Mouse (Mus musculus) layer of hippocampus, adult 2 months (tissue): ENCODE data around the gene Aifm1. TPM values are rescaled to one million over a fixed set of nuclear protein-coding genes. Genes with fewer than 3 reads are reported as not detected.
"Not testable (repeated sequence)": the region's sequence is repeated elsewhere in the genome, so short reads cannot be mapped to it uniquely, and the experiment has no call there.

Source experiments
- DNase-seq, 2 experiments: peaks; one replicate each; pipeline ENCODE4 v3.0.0; 2022; ENCODE audit warnings: low spot score in 2 of 2
- H3K27ac ChIP-seq: fragments of 200-600 bp; 2 replicates; pipeline ENCODE4 v1.8.1; 2022
- H3K4me3 ChIP-seq: fragments of 200-600 bp; 2 replicates; pipeline ENCODE4 v1.8.1; 2022; ENCODE audit warnings: mild to moderate bottlenecking
- CTCF ChIP-seq: fragments of 200-600 bp; conservative IDR thresholded peaks from 2 replicates; pipeline ENCODE4 v1.8.1; 2022; ENCODE audit warnings: antibody characterized with exemption, mild to moderate bottlenecking, moderate library complexity
- total RNA-seq, 2 experiments: library from RNA; stranded (reverse); gene quantifications; 2 replicates each; pipeline ENCODE4 v1.2.3; 2021

Gene Aifm1
- total RNA-seq, 2 experiments from 2014 or later: 27.8 to 29.0 TPM

DNA sequence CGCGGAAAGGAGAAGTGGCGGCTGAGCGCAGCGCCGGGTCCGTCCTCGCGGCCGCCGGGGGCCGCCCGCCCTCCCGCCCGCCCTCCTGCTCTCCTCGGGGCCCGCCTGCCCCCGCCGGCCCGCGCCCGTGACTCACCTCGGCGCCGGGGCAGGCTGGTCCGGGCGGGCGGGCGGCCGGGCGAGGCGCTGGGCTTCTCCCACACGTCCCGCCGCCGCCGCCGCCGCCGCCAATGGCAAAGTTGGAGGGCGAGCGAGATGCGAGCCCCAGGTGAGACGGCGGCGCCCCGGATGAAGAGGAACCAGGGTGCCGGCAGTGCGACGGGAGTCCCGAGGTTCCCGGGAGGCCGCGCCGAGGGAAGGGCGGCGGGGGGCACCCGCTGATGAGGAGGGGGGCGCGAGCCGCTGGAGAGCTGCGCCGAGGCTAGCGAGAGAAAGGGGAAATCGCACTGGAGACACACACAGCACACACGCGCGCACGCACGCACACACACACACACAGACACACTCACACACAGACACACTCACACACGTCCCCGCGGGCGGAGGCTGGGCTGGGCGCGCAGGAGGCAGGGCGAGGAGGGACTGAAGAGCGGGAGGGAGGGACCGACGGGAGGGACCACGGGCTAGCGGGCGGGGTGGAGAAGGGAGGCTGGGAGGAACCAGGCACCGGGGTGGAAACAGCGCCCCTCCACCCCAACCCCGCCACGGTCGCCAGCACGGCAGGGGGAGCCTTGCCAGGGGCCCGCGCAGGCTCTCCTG lies 59.4 kb downstream of the Aifm1 start:
- no peak for DNase-seq
- peak overlapping the region; percentile 35; the same call in 1 of the 2 replicates for H3K4me3 ChIP-seq

DNA sequence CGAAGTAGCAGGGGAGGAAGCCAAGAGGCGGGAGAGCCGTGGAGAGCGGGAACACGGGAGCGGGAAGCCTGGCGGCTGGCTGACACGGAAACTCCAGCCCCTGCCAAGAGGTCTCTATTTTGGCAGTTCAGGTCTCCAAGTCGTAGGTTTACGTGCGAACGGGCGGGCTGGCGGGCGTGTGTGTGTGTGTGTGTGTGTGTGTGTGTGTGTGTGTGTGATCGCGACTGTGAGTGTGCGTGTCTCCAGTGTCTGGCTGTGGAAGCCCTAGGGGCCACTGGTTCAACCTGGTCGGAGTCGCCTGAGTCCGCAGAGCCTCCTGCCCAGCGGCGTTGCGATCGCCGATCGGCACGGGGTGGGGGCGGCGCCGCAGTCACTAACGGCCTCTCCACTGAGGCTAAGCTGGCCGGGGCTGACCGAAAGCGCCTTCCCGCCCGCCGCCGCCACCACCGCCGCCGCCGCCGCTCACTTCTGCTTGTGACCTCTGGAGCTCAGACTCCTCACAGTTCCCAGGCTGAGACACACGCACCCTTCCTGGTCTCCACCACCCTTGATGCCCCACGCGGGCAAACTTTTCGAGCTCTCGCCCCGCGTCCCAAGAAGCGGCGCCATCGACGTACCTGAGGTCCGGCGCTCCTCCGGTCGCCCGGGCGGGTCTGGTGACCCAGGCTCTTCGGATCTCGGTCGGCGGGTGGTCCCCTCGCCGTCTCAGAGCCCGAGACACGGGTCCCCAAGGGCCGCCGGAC lies 60.3 kb downstream of the Aifm1 start:
- Histone ChIP-seq H3K4me3 (peak overlapping the region; percentile 20), H3K27ac (no peak overlapping the region)
- TF ChIP-seq CTCF: no peak
- no peak for DNase-seq

More for the DNA sequence above, 59.4 kb downstream of the Aifm1 start:
- no peak for TF ChIP-seq CTCF
- H3K27ac ChIP-seq: no peak overlapping the region

DNA sequence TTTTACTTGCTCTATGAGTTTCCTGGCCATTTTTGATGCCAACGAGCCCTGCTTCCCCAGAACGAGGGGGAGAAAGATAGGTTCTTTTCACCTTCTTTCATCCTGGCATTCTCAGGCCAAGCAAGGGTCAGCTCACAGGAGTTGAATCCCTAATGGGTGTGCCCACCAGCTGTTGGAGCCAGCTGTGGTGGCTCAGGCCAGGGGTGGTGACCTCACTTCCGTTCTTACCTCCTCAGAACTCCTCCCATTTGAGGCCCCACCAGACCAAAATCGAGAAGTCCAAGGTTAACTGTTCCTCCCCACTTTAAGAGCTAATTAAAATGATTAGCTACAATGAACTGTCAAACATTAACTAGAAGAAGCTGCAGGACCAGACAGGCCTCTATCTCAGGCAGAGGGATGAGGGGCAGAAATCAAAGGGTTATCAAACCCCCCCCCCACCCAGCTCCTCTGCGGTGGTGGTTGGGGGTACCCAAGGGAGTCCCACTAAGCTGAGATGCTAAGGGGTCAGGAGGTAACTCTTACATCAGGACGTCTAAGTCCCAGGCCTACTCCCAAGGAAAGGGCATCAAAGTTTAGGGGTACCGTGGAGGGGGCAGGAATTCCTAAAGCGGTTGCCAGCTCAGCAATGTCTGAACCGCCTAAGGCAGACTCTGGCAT lies 61.0 kb downstream of the Aifm1 start:
- no peak overlapping the region for H3K27ac ChIP-seq
- no peak for TF ChIP-seq CTCF
- no peak overlapping the region for H3K4me3 ChIP-seq
- no peak for DNase-seq

DNA sequence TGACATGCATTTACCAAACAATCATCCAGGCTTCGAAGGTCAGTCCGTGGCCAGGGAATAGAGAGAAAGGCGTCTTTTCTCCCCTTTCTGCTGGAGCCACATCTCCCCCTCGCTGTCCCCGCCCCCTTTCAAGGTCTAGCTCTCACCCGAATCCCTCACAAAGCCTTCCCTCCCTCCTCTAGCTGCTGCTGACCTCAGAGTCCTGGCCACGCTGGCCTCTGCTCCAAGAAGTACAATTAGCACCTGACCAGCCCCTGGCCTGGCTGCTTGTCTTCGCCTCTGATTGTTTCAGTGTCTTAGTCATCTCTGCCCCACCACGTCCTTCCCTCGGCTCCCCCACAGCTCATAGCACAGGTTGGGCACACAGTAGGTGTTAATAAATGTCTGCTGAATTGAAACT lies 63.7 kb downstream of the Aifm1 start:
- DNase-seq: no peak
- no peak for TF ChIP-seq CTCF
- Histone ChIP-seq H3K27ac (no peak overlapping the region), H3K4me3 (no peak overlapping the region)

DNA sequence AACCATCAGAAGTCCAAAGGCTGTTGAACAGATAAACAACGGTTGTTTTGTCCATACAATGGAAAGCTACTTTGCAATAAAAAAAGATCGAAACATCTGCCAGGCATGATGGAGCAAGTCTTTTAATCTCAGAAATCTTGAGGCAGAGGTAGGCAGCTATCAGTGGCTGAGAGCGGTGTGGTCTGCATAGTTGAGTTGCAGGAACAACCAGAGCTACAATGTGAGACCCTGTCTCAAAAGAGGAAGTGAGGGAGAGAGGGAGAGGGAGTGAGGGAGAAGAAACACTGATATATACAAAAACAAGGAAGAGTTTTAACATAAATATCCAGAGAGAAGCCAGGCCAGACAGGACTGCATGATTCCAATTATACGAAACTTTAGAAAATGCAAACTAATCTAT lies 68.7 kb downstream of the Aifm1 start:
- Histone ChIP-seq H3K4me3 (no peak overlapping the region), H3K27ac (no peak overlapping the region)
- TF ChIP-seq CTCF: no peak

DNA sequence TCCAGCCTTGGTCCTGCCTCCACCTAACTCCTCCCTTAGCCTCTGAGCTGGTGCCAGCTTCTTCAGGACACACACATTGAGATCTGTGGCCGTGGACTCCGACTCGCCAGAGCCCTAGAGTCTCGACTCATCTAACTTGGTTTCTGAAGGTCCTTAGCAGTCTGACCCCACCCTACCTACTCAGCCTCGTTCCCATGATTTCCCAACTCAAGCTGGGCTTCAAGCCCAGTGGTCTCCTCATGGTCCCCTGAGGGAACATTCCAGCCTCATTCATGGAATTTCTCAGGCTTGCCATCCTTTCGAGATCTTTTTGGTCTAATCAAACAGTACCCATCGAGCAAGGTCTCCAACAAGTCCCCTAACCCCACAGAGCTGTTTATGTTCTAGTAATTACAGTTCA lies 71.4 kb downstream of the Aifm1 start:
- DNase-seq: no peak
- no peak overlapping the region for H3K27ac ChIP-seq
- TF ChIP-seq CTCF: no peak
- H3K4me3 ChIP-seq: no peak overlapping the region

More for the DNA sequence above, 68.7 kb downstream of the Aifm1 start:
- DNase-seq: no peak

DNA sequence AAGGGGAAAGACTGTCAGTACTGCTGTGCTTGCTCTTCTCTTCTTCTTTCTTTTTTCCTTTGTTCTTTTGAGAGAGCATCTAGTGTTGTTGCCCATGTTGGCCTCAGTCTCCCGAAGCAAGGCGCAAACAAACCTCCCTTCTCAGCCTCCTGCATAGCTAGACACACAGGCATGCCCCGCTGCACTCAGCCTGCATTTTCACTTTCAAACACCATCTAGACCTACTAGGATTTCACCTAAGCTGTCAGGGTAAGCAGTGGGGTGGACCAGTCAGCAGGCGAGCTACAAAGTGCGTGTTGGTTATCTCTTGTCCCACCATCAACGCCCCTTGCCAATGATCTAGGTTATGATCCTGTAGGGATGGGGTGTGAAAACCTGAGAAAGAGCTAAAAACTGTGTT lies 71.8 kb downstream of the Aifm1 start:
- no peak for DNase-seq
- no peak overlapping the region for H3K4me3 ChIP-seq
- no peak for TF ChIP-seq CTCF
- no peak overlapping the region for H3K27ac ChIP-seq

DNA sequence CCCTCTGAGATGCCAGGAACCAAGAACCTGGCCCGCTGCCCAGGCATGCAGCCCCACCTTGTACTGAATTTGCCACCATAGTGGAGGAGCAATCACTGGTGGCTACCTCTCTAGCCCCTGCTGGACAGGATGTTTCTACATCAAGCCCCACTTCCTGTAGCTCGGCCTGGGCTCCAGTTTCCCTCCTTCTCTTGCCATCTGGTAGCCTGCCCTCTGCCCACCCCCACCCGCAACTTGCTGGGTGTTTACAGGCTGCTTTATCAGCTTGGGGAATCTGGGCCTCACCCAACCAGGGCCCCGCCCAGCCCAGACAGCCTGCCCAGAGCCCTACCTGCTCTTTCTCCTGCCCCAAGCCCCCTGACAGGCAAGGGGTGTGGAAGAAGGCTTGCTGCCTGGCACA lies 74.3 kb downstream of the Aifm1 start:
- TF ChIP-seq CTCF: no peak
- Histone ChIP-seq H3K4me3 (no peak overlapping the region), H3K27ac (no peak overlapping the region)
- no peak for DNase-seq

DNA sequence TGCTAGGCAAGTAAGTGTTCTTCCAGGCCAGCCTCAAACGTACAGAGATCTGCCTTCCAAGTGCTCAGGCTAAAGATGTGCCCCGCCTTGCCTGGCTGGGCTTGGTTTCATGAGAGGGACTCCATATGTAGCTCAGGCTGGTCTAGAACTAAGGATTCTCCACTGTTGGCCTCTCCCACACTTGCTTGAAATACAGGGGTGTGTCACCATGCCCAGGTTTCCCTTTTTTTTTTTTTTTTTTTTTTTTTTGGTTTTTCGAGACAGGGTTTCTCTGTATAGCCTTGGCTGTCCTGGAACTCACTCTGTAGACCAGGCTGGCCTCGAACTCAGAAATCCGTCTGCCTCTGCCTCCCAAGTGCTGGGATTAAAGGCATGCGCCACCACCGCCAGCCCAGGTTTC lies 77.3 kb downstream of the Aifm1 start:
- H3K4me3 ChIP-seq, DNase-seq, H3K27ac ChIP-seq: not testable (repeated sequence)

DNA sequence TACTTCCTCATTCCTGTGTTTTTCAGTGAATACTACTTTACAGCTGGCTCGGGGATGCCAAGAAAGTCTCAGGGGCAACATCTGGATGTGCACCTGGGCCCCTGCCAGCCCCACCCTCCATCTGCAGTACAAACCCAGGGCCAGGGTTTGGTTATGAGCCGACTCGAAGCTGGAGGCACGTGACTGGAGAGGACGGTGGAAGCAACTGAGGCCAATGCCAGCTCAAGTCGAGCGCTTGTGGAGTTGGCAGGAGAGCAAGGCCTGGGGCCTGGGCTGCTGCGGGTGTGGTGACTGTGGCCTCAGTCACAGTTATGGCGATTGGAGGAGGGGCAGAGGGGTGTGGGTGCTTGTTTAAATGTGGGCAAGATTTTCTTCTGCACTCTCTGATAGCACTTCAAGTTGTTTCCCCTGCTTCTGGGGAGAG lies 77.9 kb downstream of the Aifm1 start:
- DNase-seq: no peak
- Histone ChIP-seq H3K27ac (no peak overlapping the region), H3K4me3 (no peak overlapping the region)
- TF ChIP-seq CTCF: no peak

DNA sequence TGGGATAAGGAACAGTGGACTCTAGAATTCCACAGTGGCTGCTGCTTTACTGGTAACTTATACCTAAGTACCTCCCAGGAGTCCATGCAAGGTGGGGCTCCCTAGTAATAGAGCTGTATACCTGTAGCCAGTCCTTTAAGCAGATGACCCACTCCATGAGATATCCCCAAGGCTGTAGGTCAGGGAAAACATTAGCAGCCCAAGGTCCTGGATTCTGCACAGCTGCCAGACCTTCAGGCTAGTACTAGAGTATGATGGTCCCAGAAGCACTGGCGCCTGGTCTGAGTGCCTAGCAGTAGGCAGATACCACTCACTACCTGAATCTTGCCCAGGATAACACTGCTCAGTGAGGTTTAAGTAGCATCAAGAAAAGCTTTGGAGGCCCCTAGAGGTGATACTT lies 79.1 kb downstream of the Aifm1 start:
- Histone ChIP-seq H3K4me3 (no peak overlapping the region), H3K27ac (no peak overlapping the region)
- TF ChIP-seq CTCF: no peak
- DNase-seq: no peak

DNA sequence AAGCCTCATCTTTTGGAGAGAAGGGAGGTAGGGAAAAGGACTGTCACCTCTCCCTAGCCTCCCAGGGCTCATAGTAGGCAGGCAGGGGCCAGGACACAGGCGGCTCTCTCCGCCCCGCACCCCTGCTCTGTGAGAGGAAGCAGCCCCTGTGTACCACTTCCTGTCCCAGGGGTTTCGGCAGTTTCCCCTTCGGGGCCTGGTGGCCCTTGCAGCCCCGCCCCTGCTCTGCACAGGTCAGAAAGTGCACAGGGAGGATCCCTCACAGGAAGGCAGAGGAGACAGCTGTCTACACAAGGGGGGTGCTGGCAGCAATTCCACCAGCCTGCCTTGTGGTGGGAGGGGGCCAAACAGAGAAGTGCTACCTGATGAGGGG lies 79.8 kb downstream of the Aifm1 start:
- TF ChIP-seq CTCF: no peak
- Histone ChIP-seq H3K27ac (no peak overlapping the region), H3K4me3 (no peak overlapping the region)
- no peak for DNase-seq
